Mouse (Mus musculus): ENCODE results near the gene Fmr1nb. TPM values are rescaled to one million over a fixed set of nuclear protein-coding genes. Genes with fewer than 3 reads are reported as not detected.
A peak's percentile ranks its signal among the peaks of the same experiment; 100 is the strongest.
"Not testable (repeated sequence)": the region's sequence is repeated elsewhere in the genome, so short reads cannot be mapped to it uniquely, and the experiment has no call there.

Gene Fmr1nb
- polyA plus RNA-seq (2014; fragmentation: Nextera tagmentation; extraction: Ambion mirVana), result not detected in 2 replicates

- Histone ChIP-seq H3K4me3 (ENCODE audit: low read length) (no peak within 1 kb of the TSS), H3K4me2 (replicated peaks; ENCODE audit: low read depth, low read length) (no peak within 1 kb of the TSS), H3K4me1 (ENCODE audit: control insufficient read depth, insufficient read depth, low read length) (no peaks in the 10 kb centered on the region), H3K27ac (ENCODE audit: low read depth, low read length) (no peak within 1 kb of the TSS), H3K27me3 (ENCODE audit: control insufficient read depth, insufficient read depth, low read length) (no peaks in the 10 kb centered on the region), H3K9ac (ENCODE audit: low read depth, low read length) (no peak within 1 kb of the TSS), H3K36me3 (ENCODE audit: control insufficient read depth, insufficient read depth, low read length) (no peaks in the 10 kb centered on the region), H3K9me3 (ENCODE audit: control insufficient read depth, low read length) (no peaks in the 10 kb centered on the region)
- ATAC-seq (ENCODE audit: low FRiP score, low TSS enrichment), result no peak
- 84% methylated on average over 15 of the region's 15 CpGs for WGBS
These were observed at the start of gene Fmr1nb for GRCm38 (mm10) chrX:68761606-68762005. Fmr1nb (plus strand) TSS chrX:68761839.

- no peak overlapping the region for H3K4me2 ChIP-seq (replicated peaks; ENCODE audit: low read depth, low read length)
- H3K9ac ChIP-seq (ENCODE audit: low read depth, low read length), result no peak overlapping the region
- no peaks in the 10 kb centered on the region for H3K9me3 ChIP-seq (ENCODE audit: control insufficient read depth, low read length)
- no peaks in the 10 kb centered on the region for H3K27me3 ChIP-seq (ENCODE audit: control insufficient read depth, insufficient read depth, low read length)
- no peak overlapping the region for H3K4me3 ChIP-seq (ENCODE audit: low read length)
- no peak for ATAC-seq (ENCODE audit: low FRiP score, low TSS enrichment)
- H3K27ac ChIP-seq (ENCODE audit: low read depth, low read length), result no peak overlapping the region
- WGBS, result 70% methylated on average over 1 of the region's 1 CpGs
- H3K4me1 ChIP-seq (ENCODE audit: control insufficient read depth, insufficient read depth, low read length), result no peaks in the 10 kb centered on the region
- no peaks in the 10 kb centered on the region for H3K36me3 ChIP-seq (ENCODE audit: control insufficient read depth, insufficient read depth, low read length)
These were observed 24.7 kb upstream of the Fmr1nb start for GRCm38 (mm10) chrX:68736902-68737301.

- H3K36me3 ChIP-seq (ENCODE audit: control insufficient read depth, insufficient read depth, low read length), result no peaks in the 10 kb centered on the region
- H3K9ac ChIP-seq (ENCODE audit: low read depth, low read length), result no peak overlapping the region
- 60% methylated on average over 2 of the region's 2 CpGs for WGBS
- no peak overlapping the region for H3K27ac ChIP-seq (ENCODE audit: low read depth, low read length)
- no peaks in the 10 kb centered on the region for H3K9me3 ChIP-seq (ENCODE audit: control insufficient read depth, low read length)
- ATAC-seq (ENCODE audit: low FRiP score, low TSS enrichment), result no peak
- no peak overlapping the region for H3K4me2 ChIP-seq (replicated peaks; ENCODE audit: low read depth, low read length)
- H3K4me3 ChIP-seq (ENCODE audit: low read length), result no peak overlapping the region
- no peaks in the 10 kb centered on the region for H3K4me1 ChIP-seq (ENCODE audit: control insufficient read depth, insufficient read depth, low read length)
- no peaks in the 10 kb centered on the region for H3K27me3 ChIP-seq (ENCODE audit: control insufficient read depth, insufficient read depth, low read length)
These were observed 21.6 kb upstream of the Fmr1nb start for GRCm38 (mm10) chrX:68740088-68740487.

GRCm38 (mm10) chrX:68820449-68820848 is 58.8 kb downstream of the Fmr1nb start:
- not testable (repeated sequence) for H3K27ac ChIP-seq (ENCODE audit: low read depth, low read length); ATAC-seq (ENCODE audit: low FRiP score, low TSS enrichment); H3K4me2 ChIP-seq (replicated peaks; ENCODE audit: low read depth, low read length); H3K4me1 ChIP-seq (ENCODE audit: control insufficient read depth, insufficient read depth, low read length); H3K27me3 ChIP-seq (ENCODE audit: control insufficient read depth, insufficient read depth, low read length); H3K9ac ChIP-seq (ENCODE audit: low read depth, low read length); H3K36me3 ChIP-seq (ENCODE audit: control insufficient read depth, insufficient read depth, low read length); H3K4me3 ChIP-seq (ENCODE audit: low read length); H3K9me3 ChIP-seq (ENCODE audit: control insufficient read depth, low read length)
- 50% methylated on average over 2 of the region's 2 CpGs for whole genome bisulfite sequencing

- H3K36me3 ChIP-seq (ENCODE audit: control insufficient read depth, insufficient read depth, low read length); H3K9me3 ChIP-seq (ENCODE audit: control insufficient read depth, low read length); H3K27me3 ChIP-seq (ENCODE audit: control insufficient read depth, insufficient read depth, low read length); H3K4me1 ChIP-seq (ENCODE audit: control insufficient read depth, insufficient read depth, low read length); H3K9ac ChIP-seq (ENCODE audit: low read depth, low read length); H3K27ac ChIP-seq (ENCODE audit: low read depth, low read length): not testable (repeated sequence)
- peak; percentile 90 for ATAC-seq (ENCODE audit: low FRiP score, low TSS enrichment)
- peak within 1 kb of the TSS; percentile 22; the same call in 1 of the 2 replicates for H3K4me2 ChIP-seq (replicated peaks; ENCODE audit: low read depth, low read length)
- peak within 1 kb of the TSS; percentile 21 for H3K4me3 ChIP-seq (ENCODE audit: low read length)
- 32% methylated on average over 20 of the region's 36 CpGs for WGBS
These were observed 59.4 kb downstream of the Fmr1nb start, which contains the start of gene Gm14698 for GRCm38 (mm10) chrX:68821059-68821458. Gm14698 (plus strand) TSS chrX:68821093.

GRCm38 (mm10) chrX:68839548-68840444 is 78.2 kb downstream of the Fmr1nb start:
- H3K36me3 ChIP-seq (ENCODE audit: control insufficient read depth, insufficient read depth, low read length), result no peaks in the 10 kb centered on the region
- no peak overlapping the region for H3K27ac ChIP-seq (ENCODE audit: low read depth, low read length)
- H3K9me3 ChIP-seq (ENCODE audit: control insufficient read depth, low read length), result no peaks in the 10 kb centered on the region
- no peak for ATAC-seq (ENCODE audit: low FRiP score, low TSS enrichment)
- H3K9ac ChIP-seq (ENCODE audit: low read depth, low read length), result no peak overlapping the region
- no peak overlapping the region for H3K4me2 ChIP-seq (replicated peaks; ENCODE audit: low read depth, low read length)
- no peaks in the 10 kb centered on the region for H3K4me1 ChIP-seq (ENCODE audit: control insufficient read depth, insufficient read depth, low read length)
- H3K27me3 ChIP-seq (ENCODE audit: control insufficient read depth, insufficient read depth, low read length), result no peaks in the 10 kb centered on the region
- 34% methylated on average over 5 of the region's 5 CpGs for WGBS
- no peak overlapping the region for H3K4me3 ChIP-seq (ENCODE audit: low read length)

Other genes with a start within 250 kb of the Fmr1nb start
- gene Fmr1, start 83.3 kb upstream of the Fmr1nb start, polyA plus RNA-seq (2014; fragmentation: Nextera tagmentation; extraction: Ambion mirVana), result 41.2 and 65.2 TPM in 2 replicates
- 3.7 and 4.4 TPM in 2 replicates for gene Gm14698, start 59.3 kb downstream of the Fmr1nb start, polyA plus RNA-seq (2014; fragmentation: Nextera tagmentation; extraction: Ambion mirVana)
- not detected in 2 replicates for gene Gm6812, start 131.2 kb downstream of the Fmr1nb start, polyA plus RNA-seq (2014; fragmentation: Nextera tagmentation; extraction: Ambion mirVana)